Mouse (Mus musculus): ENCODE measurements at regions not wholly inside any gene's neighbourhood (a gene's known extent, or its start where the extent isn't known, plus 50 kb on each side); places are given as distances from the start of the nearest gene placed in this dataset.

GRCm38 (mm10) chr14:54098122-54098775 is 155.7 kb downstream of the Dad1 start:
- DNase-seq (ENCODE audit: low read depth), result no peak

- no peak for DNase-seq (ENCODE audit: low read depth)
Measured at GRCm38 (mm10) chr14:54097026-54097425, 156.9 kb downstream of the Dad1 start.

- no peak for DNase-seq (ENCODE audit: low read depth)
Measured at GRCm38 (mm10) chr14:54092444-54092843, 161.5 kb downstream of the Dad1 start.

- no peak for DNase-seq (ENCODE audit: low read depth)
Measured at GRCm38 (mm10) chr14:54086660-54087059, 167.2 kb downstream of the Dad1 start.

- DNase-seq (ENCODE audit: low read depth), result no peak
Measured at GRCm38 (mm10) chr14:54074659-54075058, 179.2 kb downstream of the Dad1 start.

- DNase-seq (ENCODE audit: low read depth), result no peak
Measured at GRCm38 (mm10) chr14:54072283-54072912, 181.5 kb downstream of the Dad1 start.

- no peak for DNase-seq (ENCODE audit: low read depth)
Measured at GRCm38 (mm10) chr14:54070240-54070639, 183.7 kb downstream of the Dad1 start.

- peak; percentile 40 for DNase-seq (ENCODE audit: low read depth)
Measured at GRCm38 (mm10) chr14:54068684-54069083, 185.2 kb downstream of the Dad1 start.

GRCm38 (mm10) chr14:54065466-54065865 is 188.4 kb downstream of the Dad1 start:
- no peak for DNase-seq (ENCODE audit: low read depth)

- DNase-seq (ENCODE audit: low read depth), result peak; percentile 37
Measured at GRCm38 (mm10) chr14:54064541-54065402, 189.1 kb downstream of the Dad1 start.

- no peak for DNase-seq (ENCODE audit: low read depth)
Measured at GRCm38 (mm10) chr14:54061570-54061969, 192.3 kb downstream of the Dad1 start.

GRCm38 (mm10) chr14:54059776-54060175 is 194.1 kb downstream of the Dad1 start:
- peak; percentile 72 for DNase-seq (ENCODE audit: low read depth)

GRCm38 (mm10) chr14:54059096-54059495 is 194.8 kb downstream of the Dad1 start:
- no peak for DNase-seq (ENCODE audit: low read depth)

- DNase-seq (ENCODE audit: low read depth), result no peak
Measured at GRCm38 (mm10) chr14:54056691-54057090, 197.2 kb downstream of the Dad1 start.

GRCm38 (mm10) chr14:54055390-54055789 is 198.5 kb downstream of the Dad1 start:
- DNase-seq (ENCODE audit: low read depth), result no peak

GRCm38 (mm10) chr14:54042286-54042685 is 211.6 kb downstream of the Dad1 start:
- DNase-seq (ENCODE audit: low read depth), result no peak

GRCm38 (mm10) chr14:54040644-54041043 is 213.3 kb downstream of the Dad1 start:
- no peak for DNase-seq (ENCODE audit: low read depth)

GRCm38 (mm10) chr14:54034516-54034915 is 219.4 kb downstream of the Dad1 start:
- DNase-seq (ENCODE audit: low read depth), result no peak

GRCm38 (mm10) chr14:54023552-54023951 is 230.4 kb downstream of the Dad1 start:
- no peak for DNase-seq (ENCODE audit: low read depth)

- DNase-seq (ENCODE audit: low read depth), result no peak
Measured at GRCm38 (mm10) chr14:54021443-54021842, 232.5 kb downstream of the Dad1 start.

- DNase-seq (ENCODE audit: low read depth), result no peak
Measured at GRCm38 (mm10) chr14:54014628-54015027, 239.3 kb downstream of the Dad1 start.

GRCm38 (mm10) chr14:54002083-54002482 is 251.8 kb downstream of the Dad1 start:
- DNase-seq (ENCODE audit: low read depth), result no peak

- no peak for DNase-seq (ENCODE audit: low read depth)
Measured at GRCm38 (mm10) chr14:54000527-54000926, 253.4 kb downstream of the Dad1 start.

All from c-Kit-positive CD71-positive TER-119-negative erythroid progenitor cells, embryonic 14.5 days (primary cell).